Mouse (Mus musculus): Measurements from ENCODE around the gene Mtg1. TPM values are rescaled to one million over a fixed set of nuclear protein-coding genes. Genes with fewer than 3 reads are reported as not detected.

Mtg1 gene
- total RNA-seq, 2 experiments from 2014 or later = 26.5 to 33.2 TPM

- Histone ChIP-seq H3K27ac (no peak overlapping the region), H3K4me3 (no peak overlapping the region)
- intact Hi-C loops (cut with DNase I) = no loop called here
- no peak for DNase-seq
- TF ChIP-seq CTCF (IDR thresholded peaks at IDR 0.05) = no peak
Observed at GRCm38 (mm10) chr7:140179176-140179575, 41.8 kb downstream of the Mtg1 start.

DNA sequence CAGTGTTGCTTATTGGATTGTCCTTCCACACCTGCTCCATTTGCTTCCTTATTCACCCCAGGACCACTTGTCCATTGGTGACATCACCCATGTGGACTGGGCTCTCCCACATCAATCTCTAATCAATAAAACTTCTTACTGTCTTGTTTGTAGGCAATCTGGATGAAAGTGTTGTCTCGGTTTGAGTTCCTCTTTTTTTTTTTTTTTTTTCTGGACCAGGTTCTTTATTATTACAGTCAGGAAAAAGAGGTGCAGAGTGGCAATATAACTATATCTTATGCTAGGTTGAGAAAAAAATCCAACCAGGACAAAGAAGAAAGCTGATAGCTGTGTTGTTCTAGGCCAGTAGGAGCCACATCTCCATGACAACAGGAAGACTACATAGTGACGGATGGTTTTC is 43.3 kb downstream of the Mtg1 start:
- Histone ChIP-seq H3K4me3 (no peak overlapping the region), H3K27ac (no peak overlapping the region)
- TF ChIP-seq CTCF (IDR thresholded peaks at IDR 0.05) = no peak
- intact Hi-C loops (cut with DNase I) = no loop called here
- no peak for DNase-seq

- Histone ChIP-seq H3K4me3 (no peak overlapping the region), H3K27ac (no peak overlapping the region)
- no peak for DNase-seq
- no peak for TF ChIP-seq CTCF (IDR thresholded peaks at IDR 0.05)
- intact Hi-C loops (cut with DNase I) = no loop called here
Observed at GRCm38 (mm10) chr7:140184206-140184605, 46.8 kb downstream of the Mtg1 start.

- H3K4me3 ChIP-seq = no peak overlapping the region
- intact Hi-C loops (cut with DNase I) = no loop called here
- no peak overlapping the region for H3K27ac ChIP-seq
- TF ChIP-seq CTCF (IDR thresholded peaks at IDR 0.05) = no peak
- no peak for DNase-seq
Observed at GRCm38 (mm10) chr7:140186646-140187620, 49.6 kb downstream of the Mtg1 start.

DNA sequence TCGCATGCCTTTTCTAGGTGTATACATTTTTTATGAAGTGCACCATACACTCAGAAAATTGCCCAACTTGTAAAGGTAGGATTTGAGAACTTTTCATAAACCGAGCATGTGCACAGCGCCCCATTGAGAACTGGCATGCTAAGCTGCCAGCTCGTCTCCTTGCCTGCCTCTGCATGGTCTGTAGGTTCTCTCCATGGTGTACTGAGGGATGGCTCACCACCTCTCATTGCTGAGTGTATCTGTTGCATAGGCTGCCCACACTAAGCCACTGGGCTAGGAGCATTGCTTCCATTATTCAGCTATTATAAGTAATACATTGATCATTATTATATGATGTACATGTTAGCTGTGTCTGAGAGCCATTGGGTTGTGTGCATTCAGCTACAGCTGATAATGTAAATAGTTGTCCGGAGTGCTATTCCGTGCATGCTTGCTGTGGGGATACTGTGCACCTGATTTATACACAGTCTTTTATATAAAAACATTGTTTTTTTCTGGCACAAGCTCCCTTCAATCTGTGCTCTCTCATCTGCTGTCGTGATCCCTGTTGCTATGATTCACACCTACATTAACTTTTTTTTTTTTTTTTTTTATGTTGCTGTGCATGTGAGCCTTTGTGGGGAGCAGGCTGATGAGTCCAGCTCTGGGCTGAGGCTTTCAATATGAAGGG is 50.5 kb downstream of the Mtg1 start:
- DNase-seq = no peak
- no peak overlapping the region for H3K27ac ChIP-seq
- no peak for TF ChIP-seq CTCF (IDR thresholded peaks at IDR 0.05)
- H3K4me3 ChIP-seq = no peak overlapping the region
- intact Hi-C loops (cut with DNase I) = no loop called here

GRCm38 (mm10) chr7:140188391-140189328 is 51.3 kb downstream of the Mtg1 start:
- intact Hi-C loops (cut with DNase I) = no loop called here

GRCm38 (mm10) chr7:140190435-140190834 is 53.1 kb downstream of the Mtg1 start:
- intact Hi-C loops (cut with DNase I) = no loop called here
- DNase-seq = no peak
- no peak for TF ChIP-seq CTCF (IDR thresholded peaks at IDR 0.05)
- no peak overlapping the region for H3K4me3 ChIP-seq
- no peak overlapping the region for H3K27ac ChIP-seq

More at GRCm38 (mm10) chr7:140188391-140189328, 51.3 kb downstream of the Mtg1 start:
- Histone ChIP-seq H3K4me3 (no peak overlapping the region), H3K27ac (no peak overlapping the region)
- no peak for DNase-seq
- peak; percentile 45; the same call in 1 of the 2 replicates for TF ChIP-seq CTCF (IDR thresholded peaks at IDR 0.05)

- intact Hi-C loops (cut with DNase I) = no loop called here
- no peak overlapping the region for H3K4me3 ChIP-seq
- no peak for DNase-seq
- no peak for TF ChIP-seq CTCF (IDR thresholded peaks at IDR 0.05)
- no peak overlapping the region for H3K27ac ChIP-seq
Observed at GRCm38 (mm10) chr7:140192445-140192844, 55.1 kb downstream of the Mtg1 start.

GRCm38 (mm10) chr7:140192851-140193250 is 55.5 kb downstream of the Mtg1 start:
- intact Hi-C loops (cut with DNase I) = no loop called here

GRCm38 (mm10) chr7:140194031-140194430 is 56.7 kb downstream of the Mtg1 start:
- Histone ChIP-seq H3K27ac (no peak overlapping the region), H3K4me3 (no peak overlapping the region)
- intact Hi-C loops (cut with DNase I) = no loop called here
- no peak for DNase-seq
- no peak for TF ChIP-seq CTCF (IDR thresholded peaks at IDR 0.05)

More at GRCm38 (mm10) chr7:140192851-140193250, 55.5 kb downstream of the Mtg1 start:
- no peak overlapping the region for H3K27ac ChIP-seq
- H3K4me3 ChIP-seq = no peak overlapping the region
- no peak for DNase-seq
- TF ChIP-seq CTCF (IDR thresholded peaks at IDR 0.05) = no peak

DNA sequence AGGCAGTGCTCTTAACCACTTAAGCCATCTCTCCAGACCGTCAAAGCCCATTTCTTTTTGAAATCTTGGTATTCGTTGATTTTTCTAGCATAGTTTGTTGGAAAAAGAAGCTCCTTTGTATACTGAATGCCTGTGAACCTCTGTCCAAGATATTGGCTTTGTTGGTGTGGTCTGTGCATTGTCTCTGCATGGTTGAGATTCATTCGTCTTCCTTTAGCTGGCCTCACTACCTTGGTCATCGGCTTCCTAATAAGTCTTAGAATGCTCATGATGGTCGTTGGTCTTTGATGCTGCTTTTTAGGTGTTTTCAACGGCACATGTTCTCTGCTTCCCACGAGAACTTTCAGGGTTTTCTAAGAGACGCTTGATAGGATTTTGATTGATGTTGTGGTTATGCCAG is 58.6 kb downstream of the Mtg1 start:
- DNase-seq = no peak
- no peak overlapping the region for H3K4me3 ChIP-seq
- TF ChIP-seq CTCF (IDR thresholded peaks at IDR 0.05) = no peak
- no peak overlapping the region for H3K27ac ChIP-seq
- intact Hi-C loops (cut with DNase I) = no loop called here

Other genes starting within 250 kb of the Mtg1 start
- not detected for gene Kndc1, start 242.9 kb upstream of the Mtg1 start, total RNA-seq (2021)
- not detected for gene Utf1, start 193.8 kb upstream of the Mtg1 start, total RNA-seq (2021)
- gene 6430531B16Rik, start 158.8 kb upstream of the Mtg1 start, total RNA-seq (2021) = not detected
- under 1 TPM; 0.39 to 0.43 TPM for gene Adam8, start 145.0 kb upstream of the Mtg1 start, total RNA-seq (2021)
- 1 to 10 TPM; 8.4 to 8.6 TPM for gene Zfp511, start 101.2 kb upstream of the Mtg1 start, total RNA-seq (2021)
- gene Tubgcp2, start 100.9 kb upstream of the Mtg1 start, total RNA-seq (2021) = 10 to 100 TPM; 19.7 to 23.5 TPM
- gene Msx3, start 88.5 kb upstream of the Mtg1 start, total RNA-seq (2021) = not detected
- gene Caly, start 55.0 kb upstream of the Mtg1 start, total RNA-seq (2021) = under 1 TPM in 1 of 2 experiments, not detected in 1; 0.20 TPM
- not detected for gene Prap1, start 44.2 kb upstream of the Mtg1 start, total RNA-seq (2021)
- gene Fuom, start 35.1 kb upstream of the Mtg1 start, total RNA-seq (2021) = 10 to 100 TPM; 35.2 to 52.0 TPM
- 1 to 10 TPM; 3.6 to 5.1 TPM for gene Paox, start 21.8 kb upstream of the Mtg1 start, total RNA-seq (2021)
- gene Echs1, start 21.1 kb upstream of the Mtg1 start, total RNA-seq (2021) = 100 to 1,000 TPM; 116 to 201 TPM
- gene Sprn, start 17.3 kb downstream of the Mtg1 start, total RNA-seq (2021) = under 1 TPM; 0.13 to 0.50 TPM
- not detected for gene Olfr522, start 27.2 kb downstream of the Mtg1 start, total RNA-seq (2021)
- not detected for gene Olfr523, start 35.7 kb downstream of the Mtg1 start, total RNA-seq (2021)
- gene Olfr524, start 68.4 kb downstream of the Mtg1 start, total RNA-seq (2021) = not detected
- not detected for gene Cd163l1, start 80.7 kb downstream of the Mtg1 start, total RNA-seq (2021)
- gene 5830411N06Rik, start 109.7 kb downstream of the Mtg1 start, total RNA-seq (2021) = not detected
- not detected for gene Olfr525, start 183.3 kb downstream of the Mtg1 start, total RNA-seq (2021)
- gene Olfr527, start 196.5 kb downstream of the Mtg1 start, total RNA-seq (2021) = not detected
- not detected for gene Olfr60, start 224.1 kb downstream of the Mtg1 start, total RNA-seq (2021)
- not detected for gene Olfr530, start 238.8 kb downstream of the Mtg1 start, total RNA-seq (2021)

Measured in gastrocnemius, adult 2 months (tissue).